Mouse (Mus musculus) brain, embryonic 14.5 days (tissue): Measurements from ENCODE around the gene Mtch1.

ENCODE experiments used
- CTCF ChIP-seq: fragments of 200-500 bp; IDR thresholded peaks from 2 replicates; pipeline ENCODE4 v1.5.1; 2012; ENCODE audit warnings: inconsistent platforms, mild to moderate bottlenecking, moderate library complexity, borderline replicate concordance; ENCODE audit not compliant: insufficient read depth, insufficient read length; ENCODE audit errors: extremely low read depth
- POLR2A ChIP-seq: fragments of 200-500 bp; IDR thresholded peaks from 2 replicates; pipeline ENCODE4 v1.6.1; 2012; ENCODE audit warnings: mild to moderate bottlenecking, inconsistent platforms, borderline replicate concordance; ENCODE audit not compliant: poor library complexity, insufficient read depth, insufficient read length, severe bottlenecking; ENCODE audit errors: extremely low read depth

GRCm38 (mm10) chr17:29340406-29341261, 7.1 kb downstream of the Mtch1 start:
- no peak for TF ChIP-seq CTCF
- no peak for TF ChIP-seq POLR2A
